Mouse (Mus musculus): ENCODE results near the gene Gm13889. TPM values are rescaled to one million over a fixed set of nuclear protein-coding genes. Genes with fewer than 3 reads are reported as not detected.

The Gm13889 gene
- polyA plus RNA-seq (2014; fragmentation: Nextera tagmentation; extraction: Ambion mirVana) = 21.9 and 24.5 TPM in 2 replicates

DNA sequence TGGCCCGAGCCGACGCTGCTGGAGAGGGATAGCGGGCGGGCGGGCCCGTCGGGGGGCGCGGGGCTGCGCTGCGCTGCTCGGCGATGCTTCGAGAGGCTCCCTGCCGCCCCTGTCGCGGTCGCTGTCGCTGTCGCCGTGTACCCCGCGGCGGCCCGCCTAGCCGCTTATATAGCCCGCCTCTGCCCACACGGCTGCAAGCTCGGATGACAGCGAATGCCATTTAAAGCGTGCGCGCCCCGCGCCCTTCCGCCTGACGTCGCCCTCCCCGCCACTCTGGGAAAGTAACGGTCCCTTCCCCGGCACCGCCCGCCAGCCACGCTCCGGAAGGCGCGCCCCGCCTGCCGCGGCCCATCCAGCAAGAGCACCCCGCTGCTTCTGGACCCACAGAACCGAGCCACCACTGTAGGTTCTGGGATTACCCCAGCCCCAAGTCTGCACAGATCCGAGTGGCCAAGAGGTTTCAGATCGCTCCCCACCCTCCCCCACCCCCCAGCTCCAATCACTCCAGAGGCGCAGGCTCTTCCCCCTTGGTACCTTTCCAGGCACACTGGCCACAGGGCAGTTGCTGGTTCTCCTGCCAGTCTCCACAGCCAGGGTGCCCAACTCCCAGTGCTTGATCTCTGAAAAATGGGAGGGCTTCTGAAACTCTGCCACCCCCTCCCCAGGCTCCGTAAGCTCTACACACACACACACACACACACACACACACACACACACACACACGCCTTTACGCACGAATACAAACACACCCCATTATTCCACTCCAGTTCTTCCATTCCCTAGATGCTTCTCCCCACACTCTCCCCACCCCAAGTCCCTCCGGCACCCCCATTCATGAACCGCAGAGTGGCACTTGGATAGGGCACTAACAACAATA is at the start of gene Gm13889:
TSS of gene Gm13889 (minus strand) at position 294 of the 877 bp plus-strand sequence.
- 5% methylated on average over 59 of the region's 62 CpGs for WGBS

DNA sequence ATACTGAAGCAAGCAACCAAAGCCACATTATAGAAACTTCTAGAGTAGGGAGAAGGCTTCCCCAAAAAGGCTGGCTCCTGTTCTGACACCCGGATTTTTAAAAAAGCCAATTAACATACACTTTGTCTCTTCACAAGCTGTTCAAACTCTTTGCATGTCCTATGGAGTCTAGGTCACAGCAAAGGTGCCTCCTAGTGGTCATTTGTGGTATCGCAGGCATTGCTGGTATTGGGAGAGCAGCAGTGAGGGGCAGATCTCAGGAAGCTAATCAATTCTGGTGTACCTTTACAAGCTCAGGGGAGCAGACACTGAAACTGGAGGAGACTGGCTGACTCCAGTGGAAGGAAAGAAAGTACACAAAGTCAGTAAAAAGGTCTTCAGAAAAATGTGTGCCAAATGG is 45.3 kb upstream of the Gm13889 start:
- Histone ChIP-seq H3K9ac (ENCODE audit: low read length) (no peak overlapping the region), H3K27me3 (replicated peaks; ENCODE audit: control insufficient read depth, insufficient read depth, low read length) (no peaks in the 10 kb centered on the region), H3K36me3 (ENCODE audit: control insufficient read depth, insufficient read depth, low read length) (peaks cover 93% of the 10 kb centered on the region), H3K4me3 (ENCODE audit: low read depth, low read length) (no peak overlapping the region), H3K27ac (ENCODE audit: low read depth) (no peak overlapping the region), H3K4me2 (ENCODE audit: low read length) (no peak overlapping the region), H3K4me1 (replicated peaks; ENCODE audit: control insufficient read depth, insufficient read depth, low read length) (no peaks in the 10 kb centered on the region), H3K9me3 (ENCODE audit: control insufficient read depth, low read length) (no peaks in the 10 kb centered on the region)
- DNase-seq (ENCODE audit: low spot score) (peak; percentile 98), ATAC-seq (replicated peaks; ENCODE audit: low FRiP score, low TSS enrichment, low read depth) (0 out of 2 replicates have a peak, but pooled peaks have one; percentile 40)
- 8% methylated on average over 2 of the region's 2 CpGs for WGBS

More for the DNA sequence above, at the start of gene Gm13889:
- ATAC-seq (replicated peaks; ENCODE audit: low FRiP score, low TSS enrichment, low read depth) (peak; percentile 30; the same call in 1 of the 2 replicates), DNase-seq (ENCODE audit: low spot score) (peak; percentile 77)
- Histone ChIP-seq H3K9me3 (ENCODE audit: control insufficient read depth, low read length) (no peaks in the 10 kb centered on the region), H3K27ac (ENCODE audit: low read depth) (peak within 1 kb of the TSS; percentile 70), H3K9ac (ENCODE audit: low read length) (peak within 1 kb of the TSS; percentile 69), H3K4me2 (ENCODE audit: low read length) (peak within 1 kb of the TSS; percentile 79), H3K4me3 (ENCODE audit: low read depth, low read length) (peak within 1 kb of the TSS; percentile 53), H3K36me3 (ENCODE audit: control insufficient read depth, insufficient read depth, low read length) (no peaks in the 10 kb centered on the region), H3K27me3 (replicated peaks; ENCODE audit: control insufficient read depth, insufficient read depth, low read length) (peaks cover 42% of the 10 kb centered on the region), H3K4me1 (replicated peaks; ENCODE audit: control insufficient read depth, insufficient read depth, low read length) (0 out of 2 replicates have a peak, but pooled peaks cover 3% of the 10 kb centered on the region)

DNA sequence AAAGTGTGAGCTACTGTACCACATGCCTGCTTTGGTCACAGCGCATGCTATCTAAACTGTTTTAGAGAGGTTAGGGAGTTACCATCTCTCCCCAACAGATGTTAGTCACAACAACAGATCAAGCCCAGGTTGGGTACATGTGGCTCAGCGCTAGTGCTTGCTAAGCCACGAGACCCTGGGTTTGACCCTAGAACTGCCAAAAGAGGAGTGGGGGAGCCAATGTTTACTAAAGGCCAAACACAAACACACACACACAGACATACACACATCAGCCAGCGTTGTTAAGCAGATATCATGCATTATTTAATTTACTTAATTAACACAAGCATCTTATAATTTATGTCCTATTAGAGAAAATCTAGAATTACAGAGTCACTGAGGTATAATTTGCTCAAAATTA is 44.9 kb upstream of the Gm13889 start:
- H3K36me3 ChIP-seq (ENCODE audit: control insufficient read depth, insufficient read depth, low read length) = peaks cover 93% of the 10 kb centered on the region
- no peaks in the 10 kb centered on the region for H3K4me1 ChIP-seq (replicated peaks; ENCODE audit: control insufficient read depth, insufficient read depth, low read length)
- no peaks in the 10 kb centered on the region for H3K27me3 ChIP-seq (replicated peaks; ENCODE audit: control insufficient read depth, insufficient read depth, low read length)
- ATAC-seq (replicated peaks; ENCODE audit: low FRiP score, low TSS enrichment, low read depth) = no peak
- no peak overlapping the region for H3K4me3 ChIP-seq (ENCODE audit: low read depth, low read length)
- no peak overlapping the region for H3K4me2 ChIP-seq (ENCODE audit: low read length)
- 79% methylated on average over 4 of the region's 4 CpGs for WGBS
- no peaks in the 10 kb centered on the region for H3K9me3 ChIP-seq (ENCODE audit: control insufficient read depth, low read length)
- no peak for DNase-seq (ENCODE audit: low spot score)
- H3K27ac ChIP-seq (ENCODE audit: low read depth) = no peak overlapping the region; the same call in 1 of the 2 replicates
- H3K9ac ChIP-seq (ENCODE audit: low read length) = no peak overlapping the region

DNA sequence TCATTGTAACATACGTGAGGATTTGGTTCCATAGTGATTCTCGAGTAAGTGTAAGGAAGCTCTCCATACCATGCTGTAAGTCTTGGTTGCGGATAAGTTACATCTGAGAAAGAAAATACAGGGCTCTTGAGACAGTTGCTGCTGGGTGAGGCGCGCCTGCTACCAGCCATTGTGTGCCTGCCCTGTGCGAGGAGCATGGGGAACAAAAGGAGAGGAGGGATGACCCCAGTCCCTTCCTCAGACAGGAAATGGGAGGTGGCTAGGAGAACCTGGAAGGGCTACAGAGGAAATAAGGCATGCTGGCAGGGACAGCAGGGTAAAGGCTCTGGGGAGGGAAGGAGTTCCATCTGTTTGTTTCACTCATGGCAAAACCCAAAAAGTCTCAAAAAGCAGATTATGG is 44.4 kb upstream of the Gm13889 start:
- no peak overlapping the region for H3K4me2 ChIP-seq (ENCODE audit: low read length)
- 76% methylated on average over 6 of the region's 6 CpGs for WGBS
- no peaks in the 10 kb centered on the region for H3K9me3 ChIP-seq (ENCODE audit: control insufficient read depth, low read length)
- ATAC-seq (replicated peaks; ENCODE audit: low FRiP score, low TSS enrichment, low read depth) (no peak), DNase-seq (ENCODE audit: low spot score) (no peak)
- no peaks in the 10 kb centered on the region for H3K27me3 ChIP-seq (replicated peaks; ENCODE audit: control insufficient read depth, insufficient read depth, low read length)
- no peak overlapping the region for H3K9ac ChIP-seq (ENCODE audit: low read length)
- H3K4me1 ChIP-seq (replicated peaks; ENCODE audit: control insufficient read depth, insufficient read depth, low read length) = no peaks in the 10 kb centered on the region
- no peak overlapping the region; the same call in 1 of the 2 replicates for H3K27ac ChIP-seq (ENCODE audit: low read depth)
- H3K36me3 ChIP-seq (ENCODE audit: control insufficient read depth, insufficient read depth, low read length) = peaks cover 93% of the 10 kb centered on the region
- H3K4me3 ChIP-seq (ENCODE audit: low read depth, low read length) = no peak overlapping the region

DNA sequence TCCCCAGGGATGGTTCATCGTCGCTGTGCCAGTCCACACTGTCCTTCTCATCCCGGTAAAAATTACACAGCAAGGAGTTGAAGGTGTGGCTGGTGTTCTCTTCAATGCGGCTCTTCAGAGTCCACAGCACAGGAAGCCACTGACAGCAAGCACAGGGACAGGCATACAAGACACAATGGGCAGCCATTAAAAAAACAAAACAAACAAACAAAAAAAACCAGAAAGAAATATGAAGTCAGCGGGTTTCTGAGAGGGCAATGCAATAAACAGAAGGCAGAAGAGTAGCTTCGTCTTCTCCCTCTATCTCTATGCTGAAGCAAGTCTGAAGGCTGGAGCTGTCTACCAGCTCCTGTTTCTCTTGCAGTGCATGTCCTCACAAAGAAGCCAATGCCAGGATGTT is 39.3 kb upstream of the Gm13889 start, which contains the start of gene Gm27027:
TSS of gene Gm27027 (minus strand) at position 101 of the 400 bp plus-strand sequence.
- Histone ChIP-seq H3K4me3 (ENCODE audit: low read depth, low read length) (no peak within 1 kb of the TSS), H3K36me3 (ENCODE audit: control insufficient read depth, insufficient read depth, low read length) (peaks cover 92% of the 10 kb centered on the region), H3K4me1 (replicated peaks; ENCODE audit: control insufficient read depth, insufficient read depth, low read length) (no peaks in the 10 kb centered on the region), H3K9ac (ENCODE audit: low read length) (no peak within 1 kb of the TSS), H3K9me3 (ENCODE audit: control insufficient read depth, low read length) (no peaks in the 10 kb centered on the region), H3K4me2 (ENCODE audit: low read length) (no peak within 1 kb of the TSS), H3K27ac (ENCODE audit: low read depth) (no peak within 1 kb of the TSS), H3K27me3 (replicated peaks; ENCODE audit: control insufficient read depth, insufficient read depth, low read length) (no peaks in the 10 kb centered on the region)
- DNase-seq (ENCODE audit: low spot score) (no peak), ATAC-seq (replicated peaks; ENCODE audit: low FRiP score, low TSS enrichment, low read depth) (no peak)
- WGBS = 94% methylated on average over 6 of the region's 6 CpGs

- 73% methylated on average over 3 of the region's 3 CpGs for WGBS
Observed at GRCm38 (mm10) chr2:93992810-93993209, 35.8 kb upstream of the Gm13889 start.

GRCm38 (mm10) chr2:93992259-93992658 is 35.3 kb upstream of the Gm13889 start:
- ATAC-seq (replicated peaks; ENCODE audit: low FRiP score, low TSS enrichment, low read depth) (no peak), DNase-seq (ENCODE audit: low spot score) (no peak)
- WGBS = 66% methylated on average over 5 of the region's 5 CpGs
- H3K9ac ChIP-seq (ENCODE audit: low read length) = no peak overlapping the region
- H3K4me3 ChIP-seq (ENCODE audit: low read depth, low read length) = no peak overlapping the region
- no peaks in the 10 kb centered on the region for H3K27me3 ChIP-seq (replicated peaks; ENCODE audit: control insufficient read depth, insufficient read depth, low read length)
- H3K9me3 ChIP-seq (ENCODE audit: control insufficient read depth, low read length) = no peaks in the 10 kb centered on the region
- H3K27ac ChIP-seq (ENCODE audit: low read depth) = no peak overlapping the region
- H3K4me1 ChIP-seq (replicated peaks; ENCODE audit: control insufficient read depth, insufficient read depth, low read length) = no peaks in the 10 kb centered on the region
- peaks cover 79% of the 10 kb centered on the region for H3K36me3 ChIP-seq (ENCODE audit: control insufficient read depth, insufficient read depth, low read length)
- no peak overlapping the region for H3K4me2 ChIP-seq (ENCODE audit: low read length)

More at GRCm38 (mm10) chr2:93992810-93993209, 35.8 kb upstream of the Gm13889 start:
- H3K4me1 ChIP-seq (replicated peaks; ENCODE audit: control insufficient read depth, insufficient read depth, low read length) = no peaks in the 10 kb centered on the region
- ATAC-seq (replicated peaks; ENCODE audit: low FRiP score, low TSS enrichment, low read depth) = no peak
- H3K9me3 ChIP-seq (ENCODE audit: control insufficient read depth, low read length) = no peaks in the 10 kb centered on the region
- DNase-seq (ENCODE audit: low spot score) = no peak
- no peak overlapping the region for H3K4me2 ChIP-seq (ENCODE audit: low read length)
- no peak overlapping the region for H3K4me3 ChIP-seq (ENCODE audit: low read depth, low read length)
- no peak overlapping the region for H3K27ac ChIP-seq (ENCODE audit: low read depth)
- H3K36me3 ChIP-seq (ENCODE audit: control insufficient read depth, insufficient read depth, low read length) = peaks cover 79% of the 10 kb centered on the region
- no peak overlapping the region for H3K9ac ChIP-seq (ENCODE audit: low read length)
- H3K27me3 ChIP-seq (replicated peaks; ENCODE audit: control insufficient read depth, insufficient read depth, low read length) = no peaks in the 10 kb centered on the region

DNA sequence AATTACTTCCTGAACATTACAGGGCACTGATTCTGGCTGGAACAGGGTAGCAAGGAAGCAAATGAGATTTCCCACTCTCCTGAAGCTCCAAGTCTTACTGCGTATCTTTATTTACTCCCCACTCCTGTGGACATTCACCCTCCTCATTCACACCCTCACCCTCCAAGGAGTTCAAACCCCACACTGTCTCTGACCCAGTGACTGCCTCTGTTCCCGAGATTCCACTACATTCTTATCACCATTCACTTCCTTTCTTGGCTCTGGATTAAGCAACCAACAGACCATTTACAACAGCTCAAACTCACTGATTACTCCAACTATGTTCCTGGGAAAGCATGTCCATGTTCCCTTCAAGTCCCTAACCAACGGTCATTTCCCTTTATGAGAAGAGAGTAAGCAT is 34.3 kb upstream of the Gm13889 start:
- Histone ChIP-seq H3K36me3 (ENCODE audit: control insufficient read depth, insufficient read depth, low read length) (peaks cover 74% of the 10 kb centered on the region), H3K4me2 (ENCODE audit: low read length) (no peak overlapping the region), H3K4me1 (replicated peaks; ENCODE audit: control insufficient read depth, insufficient read depth, low read length) (no peaks in the 10 kb centered on the region), H3K9me3 (ENCODE audit: control insufficient read depth, low read length) (no peaks in the 10 kb centered on the region), H3K4me3 (ENCODE audit: low read depth, low read length) (no peak overlapping the region), H3K27ac (ENCODE audit: low read depth) (no peak overlapping the region), H3K27me3 (replicated peaks; ENCODE audit: control insufficient read depth, insufficient read depth, low read length) (no peaks in the 10 kb centered on the region), H3K9ac (ENCODE audit: low read length) (no peak overlapping the region)
- DNase-seq (ENCODE audit: low spot score) = no peak
- 83% methylated on average over 3 of the region's 3 CpGs for WGBS
- no peak for ATAC-seq (replicated peaks; ENCODE audit: low FRiP score, low TSS enrichment, low read depth)

Measured in intestine, embryonic 14.5 days (tissue).